Mouse (Mus musculus): Measurements from ENCODE around the gene Prr22.

- TF ChIP-seq POLR2A (IDR thresholded peaks at IDR 0.05; ENCODE audit: insufficient read depth, low read depth, low read length) (no peak), EP300 (IDR thresholded peaks at IDR 0.05; ENCODE audit: insufficient read depth, low read depth, low read length) (no peak)
Observed at GRCm38 (mm10) chr17:56802065-56802464, 32.0 kb downstream of the Prr22 start.
